Mouse (Mus musculus): ENCODE results near the gene Phgdh. TPM values are rescaled to one million over a fixed set of nuclear protein-coding genes. Genes with fewer than 3 reads are reported as not detected.
A peak's percentile ranks its signal among the peaks of the same experiment; 100 is the strongest.

The Phgdh gene
- total RNA-seq, 1 experiment from 2014 or later, result 475 TPM

GRCm38 (mm10) chr3:98356026-98356365 lies 16.2 kb upstream of the Phgdh start:
- no peak for ATAC-seq (replicated peaks in 1 of 2; ENCODE audit: insufficient read depth in 1 of 2, low FRiP score in 2 of 2, low TSS enrichment in 1 of 2, low read depth in 1 of 2, poor library complexity in 2 of 2, severe bottlenecking in 2 of 2)

GRCm38 (mm10) chr3:98355344-98356025 lies 15.7 kb upstream of the Phgdh start:
- no peak for ATAC-seq (replicated peaks in 1 of 2; ENCODE audit: insufficient read depth in 1 of 2, low FRiP score in 2 of 2, low TSS enrichment in 1 of 2, low read depth in 1 of 2, poor library complexity in 2 of 2, severe bottlenecking in 2 of 2)

GRCm38 (mm10) chr3:98353892-98354291 lies 14.1 kb upstream of the Phgdh start:
- peak in 1 of 2 experiments; percentile 23; a peak in 1 of 4 replicates for ATAC-seq (replicated peaks in 1 of 2; ENCODE audit: insufficient read depth in 1 of 2, low FRiP score in 2 of 2, low TSS enrichment in 1 of 2, low read depth in 1 of 2, poor library complexity in 2 of 2, severe bottlenecking in 2 of 2)

GRCm38 (mm10) chr3:98348705-98349104 lies 8.9 kb upstream of the Phgdh start:
- peak; percentile 27 to 51; a peak in 3 of 4 replicates for ATAC-seq (replicated peaks in 1 of 2; ENCODE audit: insufficient read depth in 1 of 2, low FRiP score in 2 of 2, low TSS enrichment in 1 of 2, low read depth in 1 of 2, poor library complexity in 2 of 2, severe bottlenecking in 2 of 2)

DNA sequence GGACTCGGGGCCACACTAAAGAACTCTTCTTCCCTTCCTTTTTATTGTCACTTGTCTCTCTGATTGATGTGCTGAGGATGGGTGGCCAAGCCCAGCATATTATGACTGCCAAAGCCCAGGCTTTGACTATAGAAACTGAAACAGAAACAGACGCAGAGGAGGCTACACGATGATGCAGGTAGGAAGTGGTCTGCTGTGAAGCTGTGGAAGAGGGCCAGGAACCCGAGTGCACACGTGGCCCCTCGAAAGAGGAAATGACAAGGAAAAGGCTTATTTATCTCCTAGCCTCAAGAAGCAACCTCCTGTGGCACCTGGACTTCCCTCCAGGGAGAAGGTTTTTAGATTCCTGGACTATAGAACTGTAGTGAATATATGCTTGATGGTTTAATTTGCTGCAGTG lies 8.3 kb upstream of the Phgdh start:
- ATAC-seq (replicated peaks in 1 of 2; ENCODE audit: insufficient read depth in 1 of 2, low FRiP score in 2 of 2, low TSS enrichment in 1 of 2, low read depth in 1 of 2, poor library complexity in 2 of 2, severe bottlenecking in 2 of 2), result peak; percentile 91 to 95

DNA sequence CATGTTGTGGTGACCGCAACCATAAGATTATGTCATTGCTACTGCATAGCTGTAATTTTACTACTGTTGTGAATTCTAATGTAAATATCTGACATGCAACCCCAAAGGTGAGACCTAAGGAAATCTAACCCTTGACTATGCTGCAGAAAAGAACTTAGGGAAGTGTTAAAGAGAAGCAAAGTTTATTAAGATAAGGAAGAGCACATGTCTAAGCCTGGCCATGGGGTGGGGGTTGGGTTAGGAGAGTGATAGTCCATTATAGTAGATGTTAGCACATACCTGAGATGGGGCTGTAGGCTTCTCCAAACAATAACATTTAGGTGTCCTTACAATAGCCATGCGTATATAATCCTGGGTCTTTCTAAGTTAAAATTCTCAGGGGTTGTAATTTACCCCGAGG lies 3.4 kb upstream of the Phgdh start:
- ATAC-seq (replicated peaks in 1 of 2; ENCODE audit: insufficient read depth in 1 of 2, low FRiP score in 2 of 2, low TSS enrichment in 1 of 2, low read depth in 1 of 2, poor library complexity in 2 of 2, severe bottlenecking in 2 of 2), result no peak

DNA sequence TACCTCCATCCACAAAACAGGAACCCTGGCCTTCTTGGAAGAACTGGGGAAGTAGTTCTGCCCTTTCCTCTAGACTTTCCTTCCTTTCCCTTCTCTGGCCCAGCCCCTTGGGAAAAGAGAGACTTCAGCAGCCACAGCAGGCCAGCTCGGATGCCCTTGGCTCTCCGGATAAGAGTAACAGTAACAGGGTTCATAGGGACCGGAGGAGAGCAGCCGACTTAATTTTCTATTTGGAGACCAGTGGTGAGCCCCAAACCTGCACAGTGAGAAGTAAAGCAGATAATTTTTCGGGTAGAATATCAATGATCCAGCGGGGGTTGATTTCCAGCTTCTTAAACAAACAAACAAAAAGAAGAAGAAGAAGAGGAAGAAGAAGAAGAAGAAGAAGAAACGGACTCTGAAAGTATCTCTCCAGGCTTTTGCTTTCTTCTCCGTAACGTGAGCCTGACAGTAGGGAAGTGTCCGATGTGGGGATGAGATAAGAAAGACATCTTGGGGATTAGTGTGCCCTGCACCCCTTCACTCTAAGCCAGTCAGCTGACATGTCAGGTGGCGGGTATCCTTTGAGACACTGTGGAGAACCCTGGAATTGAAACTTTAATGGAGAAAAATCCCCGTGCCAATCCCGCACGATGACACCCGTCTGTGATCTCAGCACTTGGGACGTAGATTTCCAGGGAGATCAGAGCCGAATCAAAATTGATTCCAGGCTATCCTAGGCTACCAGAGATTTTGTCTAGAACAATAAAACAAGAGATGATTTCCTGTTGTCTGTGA lies 1.2 kb upstream of the Phgdh start:
- ATAC-seq (replicated peaks in 1 of 2; ENCODE audit: insufficient read depth in 1 of 2, low FRiP score in 2 of 2, low TSS enrichment in 1 of 2, low read depth in 1 of 2, poor library complexity in 2 of 2, severe bottlenecking in 2 of 2), result no peak

DNA sequence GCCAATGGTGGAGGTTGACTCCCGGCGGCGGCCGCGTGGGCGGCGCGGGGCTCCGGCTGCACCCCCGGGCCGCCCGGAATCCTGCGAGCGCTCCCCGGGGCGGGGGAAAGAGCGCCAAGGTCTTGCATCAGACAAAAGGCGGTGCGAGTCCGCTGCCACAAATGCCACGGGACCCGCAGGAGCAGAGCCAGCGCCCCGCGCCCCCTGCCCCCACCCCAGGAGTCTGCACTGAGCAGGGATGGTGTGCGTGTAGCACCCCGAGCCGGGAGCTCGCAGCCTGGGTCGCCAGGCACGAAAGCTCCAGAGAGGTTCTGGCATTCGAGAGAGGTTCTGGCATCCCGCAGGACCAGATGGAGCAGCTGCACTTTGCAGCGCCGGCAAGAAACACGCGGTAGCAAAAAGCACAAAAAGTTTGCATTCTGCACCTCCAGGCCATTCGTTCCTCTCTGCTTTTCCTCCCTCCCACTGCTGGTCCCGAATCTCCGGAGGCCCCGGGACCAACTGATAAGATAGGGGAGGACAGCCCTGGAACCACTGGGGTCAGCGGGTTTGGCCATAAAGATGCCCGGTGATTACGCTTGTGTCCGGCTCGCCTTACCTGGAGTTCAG lies 589 bp downstream of the Phgdh start:
- ATAC-seq (replicated peaks in 1 of 2; ENCODE audit: insufficient read depth in 1 of 2, low FRiP score in 2 of 2, low TSS enrichment in 1 of 2, low read depth in 1 of 2, poor library complexity in 2 of 2, severe bottlenecking in 2 of 2), result no peak

GRCm38 (mm10) chr3:98338584-98339041 lies 1.2 kb downstream of the Phgdh start:
- ATAC-seq (replicated peaks in 1 of 2; ENCODE audit: insufficient read depth in 1 of 2, low FRiP score in 2 of 2, low TSS enrichment in 1 of 2, low read depth in 1 of 2, poor library complexity in 2 of 2, severe bottlenecking in 2 of 2), result peak; percentile 52 to 60

DNA sequence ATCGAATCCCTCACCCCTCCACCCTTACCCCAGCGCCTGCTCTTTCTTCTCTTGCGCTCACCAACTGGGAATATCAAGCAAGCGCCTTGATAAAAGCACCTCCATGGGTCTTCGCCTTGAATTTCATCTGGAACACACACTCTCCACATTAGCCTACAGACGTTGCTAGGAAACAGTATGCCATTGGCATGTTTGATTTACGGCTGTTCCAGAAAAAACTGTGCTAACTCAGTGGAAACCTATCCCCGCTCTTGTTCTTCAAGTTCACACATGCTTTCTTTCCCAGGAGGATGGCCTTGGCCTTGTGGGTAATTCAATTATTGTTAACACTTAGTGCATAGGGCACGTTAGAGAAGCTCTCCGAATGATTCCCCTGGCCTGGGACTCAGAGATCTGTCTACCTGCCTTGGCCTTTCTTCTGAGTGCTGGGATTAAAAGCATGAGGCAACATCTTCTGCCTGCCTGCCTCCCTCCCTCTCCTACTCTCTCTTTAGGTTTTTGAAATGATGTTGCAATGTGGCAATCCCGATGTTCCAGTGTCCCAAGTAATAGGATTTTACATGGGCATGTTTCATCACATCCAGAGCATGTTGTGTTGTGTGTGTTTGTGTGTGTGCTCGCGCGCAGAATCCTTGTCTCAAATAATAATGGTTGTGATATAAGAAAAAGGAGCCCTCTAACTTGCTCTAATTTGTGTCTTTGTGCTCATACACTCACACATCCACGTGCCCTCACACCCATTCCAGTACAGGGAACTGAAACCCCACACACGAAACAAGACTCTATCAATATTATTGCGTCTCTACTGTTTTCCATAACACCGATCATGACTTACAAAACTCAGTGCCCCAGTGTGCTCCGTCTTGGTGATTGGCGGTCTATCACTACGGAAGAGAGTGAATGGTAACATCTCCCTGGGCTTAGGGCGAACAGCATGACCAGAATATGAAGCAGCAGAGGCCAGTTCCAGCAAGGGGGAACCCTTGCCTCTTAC lies 2.8 kb downstream of the Phgdh start:
- ATAC-seq (replicated peaks in 1 of 2; ENCODE audit: insufficient read depth in 1 of 2, low FRiP score in 2 of 2, low TSS enrichment in 1 of 2, low read depth in 1 of 2, poor library complexity in 2 of 2, severe bottlenecking in 2 of 2), result no peak

DNA sequence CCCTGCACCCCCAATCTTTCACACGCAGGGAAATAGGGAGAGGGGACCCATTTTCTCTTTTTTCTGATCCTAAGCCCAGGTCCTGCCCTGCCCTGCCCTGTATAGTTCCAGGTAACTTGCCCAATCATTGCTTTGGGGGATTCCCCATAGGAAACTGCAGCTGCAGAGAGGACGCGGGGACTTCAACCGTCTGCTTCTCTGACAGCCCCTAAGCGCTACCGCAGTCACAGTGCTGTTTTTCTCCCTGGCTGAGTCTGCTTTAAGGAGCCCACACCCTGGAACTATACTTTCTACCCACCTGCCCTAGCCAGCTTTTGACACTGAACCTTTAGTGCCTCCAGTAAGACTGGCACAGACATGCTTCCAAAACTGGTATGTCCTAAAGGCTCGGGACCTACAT lies 3.9 kb downstream of the Phgdh start:
- ATAC-seq (replicated peaks in 1 of 2; ENCODE audit: insufficient read depth in 1 of 2, low FRiP score in 2 of 2, low TSS enrichment in 1 of 2, low read depth in 1 of 2, poor library complexity in 2 of 2, severe bottlenecking in 2 of 2), result peak; percentile 24 to 37

DNA sequence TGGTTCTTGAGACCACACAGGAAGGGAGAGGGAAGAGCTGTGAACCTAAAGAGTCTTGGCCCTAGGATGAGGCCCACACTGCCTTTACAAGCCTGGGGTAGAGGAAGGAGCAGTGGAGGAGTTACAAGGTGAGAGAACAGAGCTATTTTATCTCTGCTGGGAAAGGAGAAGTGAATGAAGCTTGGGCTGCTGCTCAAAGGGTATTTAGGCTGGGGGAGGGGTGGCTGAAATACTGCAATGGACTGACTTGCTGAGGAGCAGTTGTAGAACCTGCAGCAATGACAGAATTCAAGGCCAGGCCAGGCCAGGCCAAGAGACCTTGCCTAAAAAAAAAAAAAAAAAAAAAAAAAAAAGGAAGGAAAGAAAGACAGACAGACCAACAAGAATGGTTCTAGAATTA lies 4.5 kb downstream of the Phgdh start:
- 0 out of 4 replicates have a peak, but pooled peaks have one; percentile 0 to 11 for ATAC-seq (replicated peaks in 1 of 2; ENCODE audit: insufficient read depth in 1 of 2, low FRiP score in 2 of 2, low TSS enrichment in 1 of 2, low read depth in 1 of 2, poor library complexity in 2 of 2, severe bottlenecking in 2 of 2)

- ATAC-seq (replicated peaks in 1 of 2; ENCODE audit: insufficient read depth in 1 of 2, low FRiP score in 2 of 2, low TSS enrichment in 1 of 2, low read depth in 1 of 2, poor library complexity in 2 of 2, severe bottlenecking in 2 of 2), result no peak
These were observed 5.8 kb downstream of the Phgdh start for GRCm38 (mm10) chr3:98334010-98334409.

GRCm38 (mm10) chr3:98324235-98324634 lies 15.6 kb downstream of the Phgdh start:
- no peak for ATAC-seq (replicated peaks in 1 of 2; ENCODE audit: insufficient read depth in 1 of 2, low FRiP score in 2 of 2, low TSS enrichment in 1 of 2, low read depth in 1 of 2, poor library complexity in 2 of 2, severe bottlenecking in 2 of 2)

- ATAC-seq (replicated peaks in 1 of 2; ENCODE audit: insufficient read depth in 1 of 2, low FRiP score in 2 of 2, low TSS enrichment in 1 of 2, low read depth in 1 of 2, poor library complexity in 2 of 2, severe bottlenecking in 2 of 2), result no peak
These were observed 17.6 kb downstream of the Phgdh start for GRCm38 (mm10) chr3:98322209-98322608.

- ATAC-seq (replicated peaks in 1 of 2; ENCODE audit: insufficient read depth in 1 of 2, low FRiP score in 2 of 2, low TSS enrichment in 1 of 2, low read depth in 1 of 2, poor library complexity in 2 of 2, severe bottlenecking in 2 of 2), result no peak
These were observed 20.6 kb downstream of the Phgdh start for GRCm38 (mm10) chr3:98319190-98319589.

DNA sequence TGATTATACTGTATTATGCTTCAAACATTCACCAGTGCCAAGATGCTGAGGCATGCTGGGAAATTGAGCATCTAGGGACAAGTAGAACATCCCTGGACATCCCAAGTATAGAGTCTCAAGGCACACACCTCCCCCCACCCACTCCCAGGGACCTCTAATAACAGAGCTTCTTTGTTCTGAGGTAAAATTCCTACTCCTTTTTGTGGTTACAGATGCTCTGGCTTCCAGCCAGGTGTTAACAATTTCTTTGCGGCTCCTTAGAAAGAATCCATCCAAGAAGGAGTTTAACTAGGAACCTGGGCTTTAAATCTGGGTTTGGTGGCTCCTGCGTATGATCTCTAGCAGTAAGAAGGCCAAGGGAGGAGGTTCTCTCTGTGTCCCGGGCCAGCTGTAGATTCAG lies 22.6 kb downstream of the Phgdh start:
- no peak for ATAC-seq (replicated peaks in 1 of 2; ENCODE audit: insufficient read depth in 1 of 2, low FRiP score in 2 of 2, low TSS enrichment in 1 of 2, low read depth in 1 of 2, poor library complexity in 2 of 2, severe bottlenecking in 2 of 2)
